Mouse (Mus musculus) myocyte (in vitro differentiated cells): ENCODE measurements around the gene Agr3.

Experiments used
- CEBPB ChIP-seq: IDR thresholded peaks from 2 replicates; pipeline ENCODE4 v1.6.1; 2011; ENCODE audit warnings: mild to moderate bottlenecking, moderate library complexity; ENCODE audit not compliant: poor library complexity, insufficient read depth, severe bottlenecking
- E2F4 ChIP-seq: IDR thresholded peaks from one replicate; pipeline ENCODE4 v1.6.1; 2011; ENCODE audit warnings: mild to moderate bottlenecking, control low read depth, moderate library complexity; ENCODE audit not compliant: insufficient read depth
- MAX ChIP-seq: IDR thresholded peaks from one replicate; pipeline ENCODE4 v1.6.1; 2011; ENCODE audit warnings: low read depth, mild to moderate bottlenecking, control low read depth
- POLR2A ChIP-seq: IDR thresholded peaks from one replicate; pipeline ENCODE4 v1.6.1; 2011; ENCODE audit warnings: low read depth, mild to moderate bottlenecking, control low read depth, moderate library complexity; ENCODE audit not compliant: insufficient read length
- TCF12 ChIP-seq: IDR thresholded peaks from one replicate; pipeline ENCODE4 v1.6.1; 2011; ENCODE audit warnings: mild to moderate bottlenecking, control low read depth; ENCODE audit not compliant: poor library complexity, insufficient read depth, severe bottlenecking
- USF1 ChIP-seq: IDR thresholded peaks from one replicate; pipeline ENCODE4 v1.6.1; 2011; ENCODE audit warnings: low read depth, mild to moderate bottlenecking, control low read depth, moderate library complexity

- TF ChIP-seq POLR2A (no peak), USF1 (no peak), CEBPB (no peak), TCF12 (no peak), MAX (no peak), E2F4 (no peak)
Measured at GRCm38 (mm10) chr12:35916467-35916866, 9.0 kb upstream of the Agr3 start.
